Mouse (Mus musculus): ENCODE measurements around the gene Uqcc2. TPM values are rescaled to one million over a fixed set of nuclear protein-coding genes. Genes with fewer than 3 reads are reported as not detected.

Uqcc2 gene
- polyA plus RNA-seq, 1 experiment = 218 TPM

GRCm38 (mm10) chr17:27167545-27167944 lies 33.8 kb upstream of the Uqcc2 start, which contains the start of gene Ip6k3:
Ip6k3 (minus strand) TSS chr17:27167795.
- Histone ChIP-seq H3K36me3 (ENCODE audit: control insufficient read depth, insufficient read depth, low read length) (no peaks in the 10 kb centered on the region), H3K4me3 (ENCODE audit: insufficient read depth, low read depth, low read length) (peak within 1 kb of the TSS; percentile 12; the same call in 1 of the 2 replicates), H3K4me1 (ENCODE audit: control insufficient read depth, insufficient read depth, low read length) (no peaks in the 10 kb centered on the region), H3K27me3 (replicated peaks; ENCODE audit: control insufficient read depth, insufficient read depth, low read length) (no peaks in the 10 kb centered on the region), H3K27ac (ENCODE audit: insufficient read depth, low read depth, low read length) (no peak within 1 kb of the TSS)
- no peak for DNase-seq
- WGBS = 42% methylated on average over 4 of the region's 4 CpGs
- no peak for TF ChIP-seq POLR2A (IDR thresholded peaks at IDR 0.05; ENCODE audit: low read depth, low read length)
- TF ChIP-seq CTCF (conservative IDR thresholded peaks at IDR 0.05; ENCODE audit: insufficient read depth, insufficient read length, low read depth, low read length) = no peak

GRCm38 (mm10) chr17:27166901-27167300 lies 33.2 kb upstream of the Uqcc2 start:
- 71% methylated on average over 6 of the region's 6 CpGs for WGBS
- TF ChIP-seq POLR2A (IDR thresholded peaks at IDR 0.05; ENCODE audit: low read depth, low read length) (no peak), CTCF (conservative IDR thresholded peaks at IDR 0.05; ENCODE audit: insufficient read depth, insufficient read length, low read depth, low read length) (no peak)

GRCm38 (mm10) chr17:27165054-27165773 lies 31.5 kb upstream of the Uqcc2 start:
- no peaks in the 10 kb centered on the region for H3K27me3 ChIP-seq (replicated peaks; ENCODE audit: control insufficient read depth, insufficient read depth, low read length)
- TF ChIP-seq CTCF (conservative IDR thresholded peaks at IDR 0.05; ENCODE audit: insufficient read depth, insufficient read length, low read depth, low read length) = peak; percentile 67; the same call in 1 of the 2 replicates
- TF ChIP-seq POLR2A (IDR thresholded peaks at IDR 0.05; ENCODE audit: low read depth, low read length) = no peak
- H3K4me1 ChIP-seq (ENCODE audit: control insufficient read depth, insufficient read depth, low read length) = no peaks in the 10 kb centered on the region
- no peak overlapping the region for H3K27ac ChIP-seq (ENCODE audit: insufficient read depth, low read depth, low read length)
- DNase-seq = no peak
- WGBS = 63% methylated on average over 8 of the region's 8 CpGs
- no peaks in the 10 kb centered on the region for H3K36me3 ChIP-seq (ENCODE audit: control insufficient read depth, insufficient read depth, low read length)
- H3K4me3 ChIP-seq (ENCODE audit: insufficient read depth, low read depth, low read length) = no peak overlapping the region

More at GRCm38 (mm10) chr17:27166901-27167300, 33.2 kb upstream of the Uqcc2 start:
- Histone ChIP-seq H3K27ac (ENCODE audit: insufficient read depth, low read depth, low read length) (no peak overlapping the region), H3K36me3 (ENCODE audit: control insufficient read depth, insufficient read depth, low read length) (no peaks in the 10 kb centered on the region), H3K4me1 (ENCODE audit: control insufficient read depth, insufficient read depth, low read length) (no peaks in the 10 kb centered on the region), H3K4me3 (ENCODE audit: insufficient read depth, low read depth, low read length) (peak overlapping the region; percentile 12; the same call in 1 of the 2 replicates), H3K27me3 (replicated peaks; ENCODE audit: control insufficient read depth, insufficient read depth, low read length) (no peaks in the 10 kb centered on the region)
- no peak for DNase-seq

- TF ChIP-seq POLR2A (IDR thresholded peaks at IDR 0.05; ENCODE audit: low read depth, low read length) (no peak), CTCF (conservative IDR thresholded peaks at IDR 0.05; ENCODE audit: insufficient read depth, insufficient read length, low read depth, low read length) (no peak)
- H3K27ac ChIP-seq (ENCODE audit: insufficient read depth, low read depth, low read length) = no peak overlapping the region
- WGBS = 64% methylated on average over 4 of the region's 4 CpGs
- no peak overlapping the region for H3K4me3 ChIP-seq (ENCODE audit: insufficient read depth, low read depth, low read length)
- no peaks in the 10 kb centered on the region for H3K36me3 ChIP-seq (ENCODE audit: control insufficient read depth, insufficient read depth, low read length)
- no peaks in the 10 kb centered on the region for H3K27me3 ChIP-seq (replicated peaks; ENCODE audit: control insufficient read depth, insufficient read depth, low read length)
- DNase-seq = peak; percentile 9
- no peaks in the 10 kb centered on the region for H3K4me1 ChIP-seq (ENCODE audit: control insufficient read depth, insufficient read depth, low read length)
These were observed 27.2 kb upstream of the Uqcc2 start for GRCm38 (mm10) chr17:27160905-27161304.

- WGBS = 66% methylated on average over 7 of the region's 7 CpGs
- TF ChIP-seq CTCF (conservative IDR thresholded peaks at IDR 0.05; ENCODE audit: insufficient read depth, insufficient read length, low read depth, low read length) (no peak), POLR2A (IDR thresholded peaks at IDR 0.05; ENCODE audit: low read depth, low read length) (no peak)
- peak; percentile 9 for DNase-seq
- H3K4me3 ChIP-seq (ENCODE audit: insufficient read depth, low read depth, low read length) = no peak overlapping the region
- H3K27ac ChIP-seq (ENCODE audit: insufficient read depth, low read depth, low read length) = no peak overlapping the region
- H3K36me3 ChIP-seq (ENCODE audit: control insufficient read depth, insufficient read depth, low read length) = no peaks in the 10 kb centered on the region
- no peaks in the 10 kb centered on the region for H3K27me3 ChIP-seq (replicated peaks; ENCODE audit: control insufficient read depth, insufficient read depth, low read length)
- H3K4me1 ChIP-seq (ENCODE audit: control insufficient read depth, insufficient read depth, low read length) = no peaks in the 10 kb centered on the region
These were observed 25.5 kb upstream of the Uqcc2 start for GRCm38 (mm10) chr17:27159169-27159568.

GRCm38 (mm10) chr17:27158439-27158838 lies 24.7 kb upstream of the Uqcc2 start:
- Histone ChIP-seq H3K4me1 (ENCODE audit: control insufficient read depth, insufficient read depth, low read length) (no peaks in the 10 kb centered on the region), H3K4me3 (ENCODE audit: insufficient read depth, low read depth, low read length) (no peak overlapping the region), H3K27ac (ENCODE audit: insufficient read depth, low read depth, low read length) (no peak overlapping the region), H3K36me3 (ENCODE audit: control insufficient read depth, insufficient read depth, low read length) (no peaks in the 10 kb centered on the region), H3K27me3 (replicated peaks; ENCODE audit: control insufficient read depth, insufficient read depth, low read length) (no peaks in the 10 kb centered on the region)
- TF ChIP-seq POLR2A (IDR thresholded peaks at IDR 0.05; ENCODE audit: low read depth, low read length) (no peak), CTCF (conservative IDR thresholded peaks at IDR 0.05; ENCODE audit: insufficient read depth, insufficient read length, low read depth, low read length) (no peak)
- DNase-seq = no peak
- WGBS = 59% methylated on average over 6 of the region's 6 CpGs

- no peaks in the 10 kb centered on the region for H3K36me3 ChIP-seq (ENCODE audit: control insufficient read depth, insufficient read depth, low read length)
- no peak overlapping the region for H3K4me3 ChIP-seq (ENCODE audit: insufficient read depth, low read depth, low read length)
- no peak overlapping the region for H3K27ac ChIP-seq (ENCODE audit: insufficient read depth, low read depth, low read length)
- no peaks in the 10 kb centered on the region for H3K27me3 ChIP-seq (replicated peaks; ENCODE audit: control insufficient read depth, insufficient read depth, low read length)
- H3K4me1 ChIP-seq (ENCODE audit: control insufficient read depth, insufficient read depth, low read length) = no peaks in the 10 kb centered on the region
- no peak for DNase-seq
- 76% methylated on average over 8 of the region's 8 CpGs for WGBS
- TF ChIP-seq POLR2A (IDR thresholded peaks at IDR 0.05; ENCODE audit: low read depth, low read length) (no peak), CTCF (conservative IDR thresholded peaks at IDR 0.05; ENCODE audit: insufficient read depth, insufficient read length, low read depth, low read length) (no peak)
These were observed 22.0 kb upstream of the Uqcc2 start for GRCm38 (mm10) chr17:27155752-27156151.
